Mouse (Mus musculus): ENCODE measurements around the gene Hist1h4k. TPM values are rescaled to one million over a fixed set of nuclear protein-coding genes. Genes with fewer than 3 reads are reported as not detected.
"Not testable (repeated sequence)": the region's sequence is repeated elsewhere in the genome, so short reads cannot be mapped to it uniquely, and the experiment has no call there.

Hist1h4k gene
- polyA plus RNA-seq, 1 experiment from 2014 or later: not detected

- Histone ChIP-seq H3K27ac (replicated peaks; ENCODE audit: low read depth, low read length) (peak overlapping the region; percentile 82), H3K4me2 (ENCODE audit: low read length) (peak overlapping the region; percentile 74), H3K27me3 (ENCODE audit: control insufficient read depth, insufficient read depth, low read length) (no peaks in the 10 kb centered on the region), H3K36me3 (ENCODE audit: control insufficient read depth, insufficient read depth, low read length) (no peaks in the 10 kb centered on the region), H3K4me3 (replicated peaks; ENCODE audit: low read depth, low read length) (peak overlapping the region; percentile 53), H3K9me3 (ENCODE audit: control insufficient read depth, low read length) (no peaks in the 10 kb centered on the region), H3K4me1 (ENCODE audit: control insufficient read depth, insufficient read depth, low read length) (peaks cover 28% of the 10 kb centered on the region), H3K9ac (replicated peaks; ENCODE audit: low read length) (peak overlapping the region; percentile 64)
- ATAC-seq (ENCODE audit: low FRiP score, low TSS enrichment) (no peak), DNase-seq (peak; percentile 56)
- WGBS: 3% methylated on average over 5 of the region's 5 CpGs
These were observed 732 bp downstream of the Hist1h4k start for GRCm38 (mm10) chr13:21749387-21750158.

- peaks cover 19% of the 10 kb centered on the region for H3K4me1 ChIP-seq (ENCODE audit: control insufficient read depth, insufficient read depth, low read length)
- no peaks in the 10 kb centered on the region for H3K27me3 ChIP-seq (ENCODE audit: control insufficient read depth, insufficient read depth, low read length)
- 94% methylated on average over 1 of the region's 1 CpGs for WGBS
- H3K9me3 ChIP-seq (ENCODE audit: control insufficient read depth, low read length): no peaks in the 10 kb centered on the region
- H3K4me2 ChIP-seq (ENCODE audit: low read length): no peak overlapping the region
- DNase-seq: no peak
- no peak overlapping the region for H3K27ac ChIP-seq (replicated peaks; ENCODE audit: low read depth, low read length)
- no peaks in the 10 kb centered on the region for H3K36me3 ChIP-seq (ENCODE audit: control insufficient read depth, insufficient read depth, low read length)
- no peak overlapping the region for H3K9ac ChIP-seq (replicated peaks; ENCODE audit: low read length)
- ATAC-seq (ENCODE audit: low FRiP score, low TSS enrichment): no peak
- H3K4me3 ChIP-seq (replicated peaks; ENCODE audit: low read depth, low read length): no peak overlapping the region
These were observed 5.3 kb downstream of the Hist1h4k start for GRCm38 (mm10) chr13:21745006-21745405.

GRCm38 (mm10) chr13:21734906-21735767, 15.2 kb downstream of the Hist1h4k start, which contains the start of gene Hist1h4j:
Gene Hist1h4j, plus strand, starts transcription at chr13:21735064.
- Histone ChIP-seq H3K9ac (replicated peaks; ENCODE audit: low read length) (peak within 1 kb of the TSS; percentile 69), H3K4me2 (ENCODE audit: low read length) (peak within 1 kb of the TSS; percentile 73), H3K27ac (replicated peaks; ENCODE audit: low read depth, low read length) (peak within 1 kb of the TSS; percentile 97), H3K4me3 (replicated peaks; ENCODE audit: low read depth, low read length) (peak within 1 kb of the TSS; percentile 50), H3K4me1 (ENCODE audit: control insufficient read depth, insufficient read depth, low read length) (peaks cover 14% of the 10 kb centered on the region; the same call in 1 of the 2 replicates)
- not testable (repeated sequence) for H3K27me3 ChIP-seq (ENCODE audit: control insufficient read depth, insufficient read depth, low read length); H3K9me3 ChIP-seq (ENCODE audit: control insufficient read depth, low read length); H3K36me3 ChIP-seq (ENCODE audit: control insufficient read depth, insufficient read depth, low read length)
- ATAC-seq (ENCODE audit: low FRiP score, low TSS enrichment): peak; percentile 88
- under 1% methylated on average over 37 of the region's 56 CpGs for WGBS
- peak; percentile 95 for DNase-seq

GRCm38 (mm10) chr13:21734010-21734905, 16.0 kb downstream of the Hist1h4k start:
- no peaks in the 10 kb centered on the region for H3K27me3 ChIP-seq (ENCODE audit: control insufficient read depth, insufficient read depth, low read length)
- peak overlapping the region; percentile 69 for H3K9ac ChIP-seq (replicated peaks; ENCODE audit: low read length)
- no peaks in the 10 kb centered on the region for H3K36me3 ChIP-seq (ENCODE audit: control insufficient read depth, insufficient read depth, low read length)
- peak overlapping the region; percentile 50 for H3K4me3 ChIP-seq (replicated peaks; ENCODE audit: low read depth, low read length)
- H3K4me2 ChIP-seq (ENCODE audit: low read length): peak overlapping the region; percentile 73
- peak; percentile 83 for ATAC-seq (ENCODE audit: low FRiP score, low TSS enrichment)
- peak; percentile 96 for DNase-seq
- under 1% methylated on average over 21 of the region's 21 CpGs for WGBS
- H3K4me1 ChIP-seq (ENCODE audit: control insufficient read depth, insufficient read depth, low read length): peaks cover 14% of the 10 kb centered on the region; the same call in 1 of the 2 replicates
- no peaks in the 10 kb centered on the region for H3K9me3 ChIP-seq (ENCODE audit: control insufficient read depth, low read length)
- H3K27ac ChIP-seq (replicated peaks; ENCODE audit: low read depth, low read length): peak overlapping the region; percentile 97

- no peaks in the 10 kb centered on the region for H3K9me3 ChIP-seq (ENCODE audit: control insufficient read depth, low read length)
- no peak overlapping the region for H3K9ac ChIP-seq (replicated peaks; ENCODE audit: low read length)
- no peaks in the 10 kb centered on the region for H3K36me3 ChIP-seq (ENCODE audit: control insufficient read depth, insufficient read depth, low read length)
- peaks cover 14% of the 10 kb centered on the region; the same call in 1 of the 2 replicates for H3K4me1 ChIP-seq (ENCODE audit: control insufficient read depth, insufficient read depth, low read length)
- 0 out of 2 replicates have a peak overlapping the region, but pooled peaks have one; percentile 73 for H3K4me2 ChIP-seq (ENCODE audit: low read length)
- no peak overlapping the region for H3K4me3 ChIP-seq (replicated peaks; ENCODE audit: low read depth, low read length)
- peak overlapping the region; percentile 97 for H3K27ac ChIP-seq (replicated peaks; ENCODE audit: low read depth, low read length)
- DNase-seq (no peak), ATAC-seq (ENCODE audit: low FRiP score, low TSS enrichment) (peak; percentile 9; the same call in 1 of the 2 replicates)
- H3K27me3 ChIP-seq (ENCODE audit: control insufficient read depth, insufficient read depth, low read length): no peaks in the 10 kb centered on the region
- 62% methylated on average over 5 of the region's 5 CpGs for WGBS
These were observed 16.8 kb downstream of the Hist1h4k start for GRCm38 (mm10) chr13:21733466-21733865.

GRCm38 (mm10) chr13:21729544-21729943, 20.8 kb downstream of the Hist1h4k start:
- DNase-seq: no peak
- Histone ChIP-seq H3K4me1 (ENCODE audit: control insufficient read depth, insufficient read depth, low read length) (peaks cover 12% of the 10 kb centered on the region; the same call in 1 of the 2 replicates), H3K9me3 (ENCODE audit: control insufficient read depth, low read length) (no peaks in the 10 kb centered on the region), H3K27me3 (ENCODE audit: control insufficient read depth, insufficient read depth, low read length) (no peaks in the 10 kb centered on the region), H3K9ac (replicated peaks; ENCODE audit: low read length) (no peak overlapping the region), H3K4me3 (replicated peaks; ENCODE audit: low read depth, low read length) (no peak overlapping the region), H3K4me2 (ENCODE audit: low read length) (no peak overlapping the region), H3K36me3 (ENCODE audit: control insufficient read depth, insufficient read depth, low read length) (no peaks in the 10 kb centered on the region), H3K27ac (replicated peaks; ENCODE audit: low read depth, low read length) (no peak overlapping the region)
- no peak for ATAC-seq (ENCODE audit: low FRiP score, low TSS enrichment)
- WGBS: 81% methylated on average over 1 of the region's 1 CpGs

- no peaks in the 10 kb centered on the region for H3K9me3 ChIP-seq (ENCODE audit: control insufficient read depth, low read length)
- DNase-seq (peak; percentile 69), ATAC-seq (ENCODE audit: low FRiP score, low TSS enrichment) (peak; percentile 75)
- WGBS: 25% methylated on average over 11 of the region's 11 CpGs
- H3K4me2 ChIP-seq (ENCODE audit: low read length): peak overlapping the region; percentile 15; the same call in 1 of the 2 replicates
- peaks cover 12% of the 10 kb centered on the region; the same call in 1 of the 2 replicates for H3K4me1 ChIP-seq (ENCODE audit: control insufficient read depth, insufficient read depth, low read length)
- no peak overlapping the region for H3K9ac ChIP-seq (replicated peaks; ENCODE audit: low read length)
- peak overlapping the region; percentile 52 for H3K27ac ChIP-seq (replicated peaks; ENCODE audit: low read depth, low read length)
- no peaks in the 10 kb centered on the region for H3K27me3 ChIP-seq (ENCODE audit: control insufficient read depth, insufficient read depth, low read length)
- H3K4me3 ChIP-seq (replicated peaks; ENCODE audit: low read depth, low read length): no peak overlapping the region
- H3K36me3 ChIP-seq (ENCODE audit: control insufficient read depth, insufficient read depth, low read length): no peaks in the 10 kb centered on the region
These were observed 22.2 kb downstream of the Hist1h4k start for GRCm38 (mm10) chr13:21727948-21728572.
